Mouse (Mus musculus) left cerebral cortex, adult 6 months (tissue): ENCODE measurements around the gene Xpnpep1. TPM values are rescaled to one million over a fixed set of nuclear protein-coding genes. Genes with fewer than 3 reads are reported as not detected.

ENCODE experiments used
- long read RNA-seq, 2 experiments: library from polyadenylated mRNA; unstranded; transcript quantifications; one replicate each; pipeline ENCODE4 v2.0.0; 2019 to 2020
- polyA plus RNA-seq: library from polyadenylated mRNA; unstranded; fragments of <200 nt; fragmentation: Nextera tagmentation; gene quantifications from 2 replicates; pipeline ENCODE4 v1.2.3, GENCODE M21; 2021

The Xpnpep1 gene
- polyA plus RNA-seq = 41.9 and 54.6 TPM in 2 replicates
- long read RNA-seq, experiment 1, full-length matches to known transcripts = 170 of 306 reads
- long read RNA-seq, experiment 1, partial matches to known transcripts = 17 of 306 reads
- long read RNA-seq, experiment 1, other reads (novel, unspliced or antisense) = 119 of 306 reads
- long read RNA-seq, experiment 2, full-length matches to known transcripts = 40 of 89 reads
- long read RNA-seq, experiment 2, partial matches to known transcripts = 12 of 89 reads
- long read RNA-seq, experiment 2, other reads (novel, unspliced or antisense) = 37 of 89 reads

GRCm38 (mm10) chr19:53040164-53041132 lies at the start of gene Xpnpep1:
TSS of gene Xpnpep1 (minus strand) at chr19:53040214.

Other genes starting within 250 kb of the Xpnpep1 start
- 27.7 and 31.1 TPM in 2 replicates for gene Add3, start 100.2 kb upstream of the Xpnpep1 start, polyA plus RNA-seq